In genomic region chr5:9638612-9639011, GRCm38 (mm10) we compare ENCODE assay signal across 23 mouse cellular contexts.
DNase-seq lines count a peak whose midpoint lies in the region; ATAC-seq and TF ChIP-seq lines count a peak whose summit lies in the region.
"Had no signal": no experiment of that assay in that cellular context is flagged by ENCODE, and none has a peak within 500 bp of the region (broad histone marks: within the 10 kb centered on the region; RNA-seq: fewer than 3 reads in every experiment).

No protein-coding gene starts in this region.

- no peak overlapping the region for H3K4me3 ChIP-seq in forebrain, embryonic 16.5 days (replicated peaks; ENCODE audit: low read length)
- H3K4me3 ChIP-seq in forebrain, embryonic 15.5 days, result no peak overlapping the region
- H3K4me3 ChIP-seq in forebrain, postnatal 0 days (ENCODE audit: low read depth, low read length), result no peak overlapping the region
- H3K4me3 ChIP-seq in forebrain, embryonic 12.5 days (replicated peaks), result no peak overlapping the region
- no peak overlapping the region for H3K4me3 ChIP-seq in hindbrain, embryonic 11.5 days (ENCODE audit: low read depth, low read length)

- no peak overlapping the region for H3K9ac ChIP-seq in forebrain, embryonic 16.5 days (replicated peaks; ENCODE audit: low read depth, low read length)
- H3K9ac ChIP-seq in forebrain, embryonic 15.5 days (replicated peaks), result no peak overlapping the region
- no peak overlapping the region for H3K9ac ChIP-seq in forebrain, postnatal 0 days
- no peak overlapping the region for H3K9ac ChIP-seq in forebrain, embryonic 12.5 days
- H3K9ac ChIP-seq in hindbrain, embryonic 11.5 days (ENCODE audit: low read depth, low read length), result no peak overlapping the region

- no peaks in the 10 kb centered on the region for H3K27me3 ChIP-seq in forebrain, embryonic 16.5 days (replicated peaks; ENCODE audit: control insufficient read depth, insufficient read depth, low read length)
- no peaks in the 10 kb centered on the region for H3K27me3 ChIP-seq in forebrain, embryonic 15.5 days
- no peaks in the 10 kb centered on the region for H3K27me3 ChIP-seq in forebrain, postnatal 0 days (ENCODE audit: insufficient read depth, low read length)
- no peaks in the 10 kb centered on the region for H3K27me3 ChIP-seq in forebrain, embryonic 12.5 days
- no peaks in the 10 kb centered on the region for H3K27me3 ChIP-seq in hindbrain, embryonic 11.5 days (ENCODE audit: control insufficient read depth, insufficient read depth, low read length)
- H3K27me3 ChIP-seq: CH12.LX had no signal

- no peak for TF ChIP-seq CTCF in forebrain, postnatal 0 days (IDR thresholded peaks at IDR 0.05; ENCODE audit: low read depth)

- H3K36me3 ChIP-seq in forebrain, embryonic 16.5 days (ENCODE audit: control insufficient read depth, insufficient read depth), result no peaks in the 10 kb centered on the region
- H3K36me3 ChIP-seq in forebrain, embryonic 15.5 days, result no peaks in the 10 kb centered on the region
- no peaks in the 10 kb centered on the region for H3K36me3 ChIP-seq in forebrain, postnatal 0 days (ENCODE audit: insufficient read depth)
- no peaks in the 10 kb centered on the region for H3K36me3 ChIP-seq in forebrain, embryonic 12.5 days (replicated peaks)
- no peaks in the 10 kb centered on the region for H3K36me3 ChIP-seq in hindbrain, embryonic 11.5 days (ENCODE audit: control insufficient read depth, insufficient read depth, low read length)
- H3K36me3 ChIP-seq: G1E had no signal

- peaks cover 5% of the 10 kb centered on the region for H3K9me3 ChIP-seq in forebrain, embryonic 16.5 days (ENCODE audit: control insufficient read depth, low read length)
- H3K9me3 ChIP-seq in forebrain, embryonic 15.5 days, result no peaks in the 10 kb centered on the region
- H3K9me3 ChIP-seq in forebrain, postnatal 0 days (ENCODE audit: low read length), result no peaks in the 10 kb centered on the region
- no peaks in the 10 kb centered on the region for H3K9me3 ChIP-seq in forebrain, embryonic 12.5 days
- H3K9me3 ChIP-seq in hindbrain, embryonic 11.5 days (ENCODE audit: control insufficient read depth, low read length), result no peaks in the 10 kb centered on the region
- H3K9me3 ChIP-seq: G1E had no signal

- WGBS in forebrain, embryonic 16.5 days, result 91% methylated on average over 2 of the region's 2 CpGs
- WGBS in forebrain, embryonic 15.5 days, result 91% methylated on average over 2 of the region's 2 CpGs
- WGBS in forebrain, postnatal 0 days, result 82% methylated on average over 2 of the region's 2 CpGs
- WGBS in forebrain, embryonic 12.5 days, result 99% methylated on average over 2 of the region's 2 CpGs
- 88% methylated on average over 2 of the region's 2 CpGs for WGBS in hindbrain, embryonic 11.5 days

- H3K27ac ChIP-seq in forebrain, embryonic 16.5 days (ENCODE audit: low read length), result no peak overlapping the region
- H3K27ac ChIP-seq in forebrain, embryonic 15.5 days (replicated peaks), result no peak overlapping the region
- H3K27ac ChIP-seq in forebrain, postnatal 0 days (ENCODE audit: low read depth, low read length), result no peak overlapping the region
- H3K27ac ChIP-seq in forebrain, embryonic 12.5 days, result no peak overlapping the region
- no peak overlapping the region for H3K27ac ChIP-seq in hindbrain, embryonic 11.5 days (ENCODE audit: low read depth, low read length)

- DNase-seq in forebrain, postnatal 0 days, result peak; percentile 41
- no peak for DNase-seq in frontal cortex, postnatal 25 days (ENCODE audit: low spot score in 2 of 2)
- DNase-seq in brain, adult 2 months (ENCODE audit: low read depth, low spot score), result peak; percentile 61
- no peak for DNase-seq in hindbrain, embryonic 11.5 days (ENCODE audit: low spot score)
- DNase-seq: adrenal gland, adult 2 months; adrenal gland, adult 8-10 months; adrenal gland, postnatal 10 days; adrenal gland, postnatal 14 days; adrenal gland, postnatal 25 days; adrenal gland, postnatal 36 days; B cell, adult 2 months; cerebellum, adult 11 months; cerebellum, adult 11-12 months; cerebellum, adult 18-20 months had no signal

- ATAC-seq in forebrain, embryonic 16.5 days, result peak; percentile 59
- no peak for ATAC-seq in forebrain, embryonic 15.5 days (replicated peaks)
- peak; percentile 79 for ATAC-seq in forebrain, postnatal 0 days
- ATAC-seq in forebrain, embryonic 12.5 days (ENCODE audit: low FRiP score), result no peak
- ATAC-seq in frontal cortex, adult (ENCODE audit: low TSS enrichment), result peak; percentile 88
- no peak for ATAC-seq in hindbrain, embryonic 11.5 days (ENCODE audit: low FRiP score)
- ATAC-seq: activated CD4-positive, CD25-positive, alpha-beta regulatory T cell, adult 4 months; CD4-positive, CD25-positive, alpha-beta regulatory T cell, adult 4 months; Patski had no signal

- H3K4me2 ChIP-seq in forebrain, embryonic 16.5 days (ENCODE audit: low read length), result no peak overlapping the region
- no peak overlapping the region for H3K4me2 ChIP-seq in forebrain, embryonic 15.5 days (replicated peaks)
- no peak overlapping the region for H3K4me2 ChIP-seq in forebrain, postnatal 0 days (ENCODE audit: low read depth)
- no peak overlapping the region for H3K4me2 ChIP-seq in forebrain, embryonic 12.5 days
- H3K4me2 ChIP-seq in hindbrain, embryonic 11.5 days (replicated peaks; ENCODE audit: low read depth, low read length), result no peak overlapping the region

- no peaks in the 10 kb centered on the region for H3K4me1 ChIP-seq in forebrain, embryonic 16.5 days (replicated peaks; ENCODE audit: control insufficient read depth, insufficient read depth, low read length)
- no peaks in the 10 kb centered on the region for H3K4me1 ChIP-seq in forebrain, embryonic 15.5 days
- H3K4me1 ChIP-seq in forebrain, postnatal 0 days (ENCODE audit: insufficient read depth), result no peaks in the 10 kb centered on the region
- H3K4me1 ChIP-seq in forebrain, embryonic 12.5 days, result no peaks in the 10 kb centered on the region
- no peaks in the 10 kb centered on the region for H3K4me1 ChIP-seq in hindbrain, embryonic 11.5 days (replicated peaks; ENCODE audit: control insufficient read depth, insufficient read depth, low read length)

Comparison
In these comparisons a context has a peak if more than half of its experiments do, and no peak if none do; other contexts are left out.
1. ATAC-seq: peak in forebrain, embryonic 16.5 days (single experiment), forebrain, postnatal 0 days (single experiment) and frontal cortex, adult (single experiment); none in forebrain, embryonic 15.5 days (single experiment), forebrain, embryonic 12.5 days (single experiment) and hindbrain, embryonic 11.5 days (single experiment).
2. DNase-seq: peak in forebrain, postnatal 0 days (single experiment) and brain, adult 2 months (single experiment); none in frontal cortex, postnatal 25 days (0 of 2) and hindbrain, embryonic 11.5 days (single experiment).